Mouse (Mus musculus) heart, adult 2 months (tissue): Measurements from ENCODE around the gene Ankmy1. TPM values are rescaled to one million over a fixed set of nuclear protein-coding genes. Genes with fewer than 3 reads are reported as not detected.

Experiments
- DNase-seq, 2 experiments: peaks; one replicate each; pipeline ENCODE4 v3.0.0; 2021
- H3K27ac ChIP-seq: fragments of 200-600 bp; 2 replicates; pipeline ENCODE4 v1.8.1; 2022
- H3K27me3 ChIP-seq: fragments of 200-500 bp; 2 replicates; pipeline ENCODE4 v1.6.1; 2012; ENCODE audit warnings: mild to moderate bottlenecking, low read length, inconsistent platforms, mixed read lengths; ENCODE audit not compliant: control insufficient read depth, insufficient read depth
- H3K36me3 ChIP-seq: fragments of 200-500 bp; 2 replicates; pipeline ENCODE4 v1.6.1; 2012; ENCODE audit warnings: low read length, inconsistent platforms; ENCODE audit not compliant: control insufficient read depth, insufficient read depth
- H3K4me1 ChIP-seq: fragments of 200-500 bp; 2 replicates; pipeline ENCODE4 v1.6.1; 2011; ENCODE audit warnings: low read length; ENCODE audit not compliant: control insufficient read depth, insufficient read depth
- H3K4me3 ChIP-seq: fragments of 200-600 bp; 2 replicates; pipeline ENCODE4 v1.8.1; 2022
- H3K79me2 ChIP-seq: fragments of 200-500 bp; replicated peaks from 2 replicates; pipeline ENCODE4 v1.6.1; 2012; ENCODE audit warnings: mild to moderate bottlenecking, inconsistent platforms, low read length, moderate library complexity, mixed read lengths; ENCODE audit not compliant: control insufficient read depth, insufficient read depth
- H3K9ac ChIP-seq: fragments of 200-500 bp; 2 replicates; pipeline ENCODE4 v1.6.1; 2012; ENCODE audit warnings: low read depth, mild to moderate bottlenecking, control low read depth, inconsistent platforms, low read length, mixed read lengths
- CTCF ChIP-seq: fragments of 200-600 bp; IDR thresholded peaks from 2 replicates; pipeline ENCODE4 v1.8.1; 2022; ENCODE audit warnings: antibody characterized with exemption, mild to moderate bottlenecking, moderate library complexity
- EP300 ChIP-seq: fragments of 200-500 bp; IDR thresholded peaks from 2 replicates; pipeline ENCODE4 v1.6.1; 2011; ENCODE audit warnings: low read depth, low read length, control low read depth; ENCODE audit not compliant: insufficient read depth
- POLR2A ChIP-seq: fragments of 200-500 bp; IDR thresholded peaks from 2 replicates; pipeline ENCODE4 v1.6.1; 2011; ENCODE audit warnings: mild to moderate bottlenecking, low read depth, low read length, control low read depth; ENCODE audit not compliant: insufficient read depth
- WGBS: fragments of 180-500 bp; shearing (Covaris S2); methylation state at CpG from one replicate; pipeline ENCODE4 v1.1.7; 2018; 5-methylcytosine and 5-hydroxymethylcytosine counted together
- intact Hi-C: fragments of 180-260 bp; cut with DNase I; formaldehyde crosslinking; loops from one replicate; pipeline ENCODE4 v1.15.1; 2025
- polyA plus RNA-seq: library from polyadenylated mRNA; depleted of rRNA; stranded (reverse); fragments of >200 nt; gene quantifications from 2 replicates; pipeline ENCODE4 v1.2.3, GENCODE M21; 2012
- total RNA-seq, 2 experiments: library from RNA; stranded (reverse); gene quantifications; 2 replicates each; pipeline ENCODE4 v1.2.3; 2021

Ankmy1 gene
- total and polyA plus RNA-seq, 3 experiments = 0.09 to 0.21 TPM; not detected in 1

- Histone ChIP-seq H3K27ac (no peak overlapping the region), H3K79me2 (no peaks in the 10 kb centered on the region), H3K9ac (no peak overlapping the region), H3K36me3 (no peaks in the 10 kb centered on the region), H3K4me3 (no peak overlapping the region), H3K27me3 (no peaks in the 10 kb centered on the region), H3K4me1 (peaks cover 8% of the 10 kb centered on the region)
- intact Hi-C loops = no loop called here
- WGBS = 92% methylated on average over 11 of the region's 11 CpGs
- no peak for DNase-seq
- TF ChIP-seq CTCF (no peak), EP300 (no peak), POLR2A (no peak)
Observed at GRCm38 (mm10) chr1:92914993-92915392, 12.3 kb upstream of the Ankmy1 start.

- H3K27me3 ChIP-seq = no peaks in the 10 kb centered on the region
- peaks cover 12% of the 10 kb centered on the region for H3K4me1 ChIP-seq
- H3K79me2 ChIP-seq = no peaks in the 10 kb centered on the region
- TF ChIP-seq POLR2A (no peak), EP300 (no peak), CTCF (no peak)
- H3K27ac ChIP-seq = no peak overlapping the region
- H3K36me3 ChIP-seq = no peaks in the 10 kb centered on the region
- no peak overlapping the region for H3K9ac ChIP-seq
- no peak overlapping the region for H3K4me3 ChIP-seq
- intact Hi-C loops = no loop called here
- 83% methylated on average over 4 of the region's 4 CpGs for WGBS
- no peak for DNase-seq
Observed at GRCm38 (mm10) chr1:92914239-92914638, 11.5 kb upstream of the Ankmy1 start.

- H3K79me2 ChIP-seq = no peaks in the 10 kb centered on the region
- WGBS = 48% methylated on average over 1 of the region's 1 CpGs
- TF ChIP-seq CTCF (0 out of 2 replicates have a peak, but pooled peaks have one; percentile 11), EP300 (no peak), POLR2A (no peak)
- 0 out of 2 replicates have a peak overlapping the region, but pooled peaks have one; percentile 8 for H3K9ac ChIP-seq
- H3K27ac ChIP-seq = no peak overlapping the region
- peak overlapping the region; percentile 20; the same call in 1 of the 2 replicates for H3K4me3 ChIP-seq
- H3K4me1 ChIP-seq = peaks cover 18% of the 10 kb centered on the region
- peak in 1 of 2 experiments; percentile 19 for DNase-seq
- H3K36me3 ChIP-seq = no peaks in the 10 kb centered on the region
- intact Hi-C loops = no loop called here
- no peaks in the 10 kb centered on the region for H3K27me3 ChIP-seq
Observed at GRCm38 (mm10) chr1:92912286-92912685, 9.6 kb upstream of the Ankmy1 start.

GRCm38 (mm10) chr1:92911721-92912138, 9.0 kb upstream of the Ankmy1 start:
- intact Hi-C loops = no loop called here
- Histone ChIP-seq H3K4me1 (peaks cover 18% of the 10 kb centered on the region), H3K79me2 (no peaks in the 10 kb centered on the region), H3K36me3 (no peaks in the 10 kb centered on the region), H3K27ac (peak overlapping the region; percentile 78), H3K27me3 (no peaks in the 10 kb centered on the region), H3K4me3 (peak overlapping the region; percentile 96), H3K9ac (peak overlapping the region; percentile 92)
- DNase-seq = no peak
- TF ChIP-seq POLR2A (no peak), CTCF (no peak), EP300 (no peak)
- 29% methylated on average over 8 of the region's 8 CpGs for WGBS

- peak overlapping the region; percentile 96 for H3K4me3 ChIP-seq
- H3K36me3 ChIP-seq = no peaks in the 10 kb centered on the region
- H3K4me1 ChIP-seq = peaks cover 18% of the 10 kb centered on the region
- no peak for TF ChIP-seq CTCF
- TF ChIP-seq EP300 = no peak
- no peak for TF ChIP-seq POLR2A
- peak overlapping the region; percentile 78 for H3K27ac ChIP-seq
- DNase-seq = peak; percentile 78 to 79
- no peaks in the 10 kb centered on the region for H3K27me3 ChIP-seq
- under 1% methylated on average over 80 of the region's 85 CpGs for WGBS
- H3K79me2 ChIP-seq = no peaks in the 10 kb centered on the region
- intact Hi-C loops = no loop called here
- peak overlapping the region; percentile 92 for H3K9ac ChIP-seq
Observed at GRCm38 (mm10) chr1:92910925-92911720, 8.4 kb upstream of the Ankmy1 start.

- H3K9ac ChIP-seq = peak within 1 kb of the TSS; percentile 92
- 1% methylated on average over 52 of the region's 57 CpGs for WGBS
- H3K27me3 ChIP-seq = no peaks in the 10 kb centered on the region
- H3K79me2 ChIP-seq = no peaks in the 10 kb centered on the region
- H3K27ac ChIP-seq = peak within 1 kb of the TSS; percentile 78
- peak; percentile 88 to 90 for DNase-seq
- no peaks in the 10 kb centered on the region for H3K36me3 ChIP-seq
- peak; percentile 61 for TF ChIP-seq POLR2A
- TF ChIP-seq EP300 = 0 out of 2 replicates have a peak, but pooled peaks have one; percentile 41
- TF ChIP-seq CTCF = peak; percentile 73
- intact Hi-C loops = no loop called here
- peak within 1 kb of the TSS; percentile 96 for H3K4me3 ChIP-seq
- H3K4me1 ChIP-seq = peaks cover 18% of the 10 kb centered on the region
Observed at GRCm38 (mm10) chr1:92910239-92910885, 7.7 kb upstream of the Ankmy1 start, which contains the start of gene Rnpepl1. Gene Rnpepl1 (plus strand): TSS chr1:92910783.
